Mouse (Mus musculus): ENCODE results near the gene Nsun6.

GRCm38 (mm10) chr2:14961493-14961892 lies 93.4 kb downstream of the Nsun6 start:
- no peak for TF ChIP-seq CTCF (IDR thresholded peaks at IDR 0.05; ENCODE audit: control insufficient read depth, insufficient read depth, insufficient replicate concordance, low read depth, low read length)
- TF ChIP-seq POLR2A (IDR thresholded peaks at IDR 0.05; ENCODE audit: control insufficient read depth, low read depth, low read length), result no peak

Measured in testis, adult 2 months (tissue).